Mouse (Mus musculus): ENCODE measurements at regions not wholly inside any gene's neighbourhood (a gene's known extent, or its start where the extent isn't known, plus 50 kb on each side); places are given as distances from the start of the nearest gene placed in this dataset.

GRCm38 (mm10) chr7:111230630-111231029 is 147.8 kb upstream of the Eif4g2 start:
- TF ChIP-seq CTCF (IDR thresholded peaks at IDR 0.05; ENCODE audit: insufficient read depth, low read length) = no peak
- no peak for TF ChIP-seq POLR2A (IDR thresholded peaks at IDR 0.05; ENCODE audit: borderline replicate concordance, extremely low read depth, low read depth, low read length)
- Histone ChIP-seq H3K4me3 (replicated peaks; ENCODE audit: extremely low read depth, low read depth, low read length) (no peak overlapping the region), H3K4me1 (ENCODE audit: control insufficient read depth, insufficient read depth, low read length) (no peaks in the 10 kb centered on the region)
- DNase-seq = no peak
- 67% methylated on average over 2 of the region's 2 CpGs for WGBS

DNA sequence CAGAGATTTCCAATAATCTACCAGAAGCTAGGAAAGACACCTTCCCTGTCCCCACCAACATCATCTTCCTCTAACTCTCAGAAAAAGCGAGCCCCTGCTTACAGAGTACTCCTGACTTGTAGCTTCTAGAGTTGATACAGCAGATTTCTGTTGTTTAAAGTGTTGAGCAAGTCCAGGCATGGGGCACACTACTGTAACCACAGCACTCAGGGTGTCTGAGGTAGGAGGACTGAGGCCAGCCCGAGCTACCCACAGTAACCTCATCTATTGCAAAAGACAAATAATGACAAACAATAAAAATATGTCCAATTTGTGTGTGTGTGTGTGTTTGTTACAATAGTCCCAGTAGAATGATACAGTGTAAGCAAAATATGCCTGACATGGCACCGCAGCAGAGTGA is 144.3 kb upstream of the Eif4g2 start:
- TF ChIP-seq POLR2A (IDR thresholded peaks at IDR 0.05; ENCODE audit: borderline replicate concordance, extremely low read depth, low read depth, low read length) = no peak
- no peak for TF ChIP-seq CTCF (IDR thresholded peaks at IDR 0.05; ENCODE audit: insufficient read depth, low read length)
- 55% methylated on average over 3 of the region's 3 CpGs for WGBS

DNA sequence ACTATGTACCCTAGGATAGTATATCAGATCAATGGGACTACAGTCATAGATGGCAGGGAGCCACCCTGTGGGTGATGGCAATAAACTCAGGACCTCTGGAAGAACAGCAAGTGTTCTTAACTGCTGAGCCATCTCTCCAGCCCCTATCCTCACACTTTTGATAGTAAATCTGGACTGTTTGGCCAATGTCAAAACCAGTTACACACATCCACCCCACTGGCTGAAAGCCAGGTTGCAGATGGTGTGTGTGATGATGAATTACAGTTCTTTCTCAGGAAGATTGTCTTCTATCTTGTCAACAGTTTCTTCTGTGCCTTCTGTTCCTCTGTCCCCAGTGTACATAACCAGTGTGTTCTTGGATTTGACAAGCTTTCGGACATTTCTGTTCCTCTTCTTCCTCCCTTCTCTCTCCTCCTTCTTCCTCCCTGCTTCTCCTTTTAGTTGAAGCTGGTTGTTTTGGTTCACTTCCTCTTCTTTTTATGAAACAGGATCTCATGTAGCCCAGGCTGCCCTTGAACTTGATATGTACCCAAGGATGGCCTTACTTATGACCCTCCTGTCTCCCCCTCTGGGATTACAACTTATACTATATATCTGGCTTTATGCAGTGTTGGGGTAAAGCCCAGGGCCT is 143.3 kb upstream of the Eif4g2 start:
- 69% methylated on average over 1 of the region's 1 CpGs for WGBS
- DNase-seq = no peak
- TF ChIP-seq CTCF (IDR thresholded peaks at IDR 0.05; ENCODE audit: insufficient read depth, low read length) (no peak), POLR2A (IDR thresholded peaks at IDR 0.05; ENCODE audit: borderline replicate concordance, extremely low read depth, low read depth, low read length) (no peak)
- Histone ChIP-seq H3K4me3 (replicated peaks; ENCODE audit: extremely low read depth, low read depth, low read length) (no peak overlapping the region), H3K4me1 (ENCODE audit: control insufficient read depth, insufficient read depth, low read length) (no peaks in the 10 kb centered on the region)

More for the DNA sequence above, 144.3 kb upstream of the Eif4g2 start:
- DNase-seq = no peak
- Histone ChIP-seq H3K4me3 (replicated peaks; ENCODE audit: extremely low read depth, low read depth, low read length) (no peak overlapping the region), H3K4me1 (ENCODE audit: control insufficient read depth, insufficient read depth, low read length) (no peaks in the 10 kb centered on the region)

DNA sequence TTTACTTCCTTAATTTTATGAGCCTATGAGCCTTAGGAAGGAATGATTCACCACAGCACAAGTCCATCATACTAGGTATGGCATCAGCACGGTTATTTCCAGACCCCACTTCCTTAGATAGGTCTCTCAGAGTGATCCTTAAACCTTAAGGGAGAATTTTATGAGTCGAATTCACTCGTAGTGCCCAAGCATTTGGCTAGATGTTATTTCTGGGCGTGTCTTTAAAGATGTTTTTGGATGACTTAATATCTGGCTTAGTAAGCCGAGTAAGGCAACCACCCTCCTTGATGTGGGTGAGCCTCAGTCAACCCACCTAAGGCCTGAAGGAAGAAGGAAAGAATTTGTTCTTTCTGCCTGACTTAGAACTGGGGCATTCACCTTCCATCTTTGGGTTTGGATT is 132.8 kb upstream of the Eif4g2 start:
- 75% methylated on average over 5 of the region's 5 CpGs for WGBS

DNA sequence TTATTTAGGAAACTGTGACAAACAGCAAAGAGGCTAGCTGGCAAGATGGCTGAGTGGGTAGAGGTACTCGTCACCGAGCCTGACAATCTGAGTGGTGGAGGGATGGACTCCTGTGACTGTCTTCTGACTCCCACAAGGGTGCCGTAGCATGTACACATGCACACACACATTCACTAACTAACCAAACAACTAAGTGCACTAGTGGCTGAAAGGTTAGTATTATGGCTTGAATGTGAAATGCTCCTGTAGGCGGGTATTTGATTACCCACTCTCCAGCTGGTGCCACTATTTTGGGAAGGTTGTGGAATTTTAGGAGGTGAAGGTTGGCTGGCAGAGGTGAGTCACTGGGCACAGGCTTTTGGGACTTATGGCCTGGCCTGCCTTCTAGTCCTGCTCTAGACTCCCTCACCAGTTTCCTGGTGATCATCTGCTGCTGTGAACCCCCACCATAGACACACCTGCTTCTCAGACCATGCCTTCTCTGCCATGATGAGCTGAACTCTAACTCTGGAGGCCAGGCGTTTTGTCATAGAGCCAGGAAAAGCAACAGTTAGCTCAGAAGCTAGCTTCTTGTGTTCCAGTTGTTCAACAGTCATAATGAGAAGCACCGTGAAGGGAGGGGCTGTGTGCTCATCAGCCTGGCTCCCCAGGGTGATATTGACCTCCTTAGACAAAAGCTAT is 131.5 kb upstream of the Eif4g2 start:
- 95% methylated on average over 6 of the region's 6 CpGs for WGBS
- Histone ChIP-seq H3K4me3 (replicated peaks; ENCODE audit: extremely low read depth, low read depth, low read length) (no peak overlapping the region), H3K4me1 (ENCODE audit: control insufficient read depth, insufficient read depth, low read length) (no peaks in the 10 kb centered on the region)
- TF ChIP-seq POLR2A (IDR thresholded peaks at IDR 0.05; ENCODE audit: borderline replicate concordance, extremely low read depth, low read depth, low read length) (no peak), CTCF (IDR thresholded peaks at IDR 0.05; ENCODE audit: insufficient read depth, low read length) (no peak)
- DNase-seq = no peak

More for the DNA sequence above, 132.8 kb upstream of the Eif4g2 start:
- DNase-seq = no peak
- no peak overlapping the region for H3K4me3 ChIP-seq (replicated peaks; ENCODE audit: extremely low read depth, low read depth, low read length)
- TF ChIP-seq POLR2A (IDR thresholded peaks at IDR 0.05; ENCODE audit: borderline replicate concordance, extremely low read depth, low read depth, low read length) (no peak), CTCF (IDR thresholded peaks at IDR 0.05; ENCODE audit: insufficient read depth, low read length) (no peak)
- H3K4me1 ChIP-seq (ENCODE audit: control insufficient read depth, insufficient read depth, low read length) = no peaks in the 10 kb centered on the region

DNA sequence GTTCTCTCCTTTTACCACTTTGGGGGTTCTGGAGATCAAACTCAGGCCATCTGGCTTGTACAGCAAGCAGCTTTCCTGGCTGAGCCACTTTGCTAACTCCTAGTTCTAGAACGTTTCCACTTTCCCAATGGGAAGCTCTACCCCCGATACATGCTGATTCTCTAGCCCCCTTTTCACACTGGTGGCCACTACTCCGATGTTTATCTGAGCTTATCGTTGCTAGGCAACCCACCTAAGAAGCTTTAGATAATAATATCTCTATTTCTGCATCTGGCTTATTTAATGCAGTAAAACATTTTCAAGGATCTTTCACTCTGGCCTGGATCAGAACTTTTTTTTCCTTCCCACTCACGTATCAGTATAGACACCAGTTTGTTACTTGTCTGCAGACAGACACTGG is 129.4 kb upstream of the Eif4g2 start:
- Histone ChIP-seq H3K4me1 (ENCODE audit: control insufficient read depth, insufficient read depth, low read length) (no peaks in the 10 kb centered on the region), H3K4me3 (replicated peaks; ENCODE audit: extremely low read depth, low read depth, low read length) (no peak overlapping the region)
- 69% methylated on average over 5 of the region's 5 CpGs for WGBS
- no peak for DNase-seq
- TF ChIP-seq POLR2A (IDR thresholded peaks at IDR 0.05; ENCODE audit: borderline replicate concordance, extremely low read depth, low read depth, low read length) (no peak), CTCF (IDR thresholded peaks at IDR 0.05; ENCODE audit: insufficient read depth, low read length) (no peak)

- DNase-seq = no peak
- no peak overlapping the region for H3K4me3 ChIP-seq (replicated peaks; ENCODE audit: extremely low read depth, low read depth, low read length)
- no peaks in the 10 kb centered on the region for H3K4me1 ChIP-seq (ENCODE audit: control insufficient read depth, insufficient read depth, low read length)
- no peak for TF ChIP-seq CTCF (IDR thresholded peaks at IDR 0.05; ENCODE audit: insufficient read depth, low read length)
- TF ChIP-seq POLR2A (IDR thresholded peaks at IDR 0.05; ENCODE audit: borderline replicate concordance, extremely low read depth, low read depth, low read length) = no peak
- 82% methylated on average over 11 of the region's 11 CpGs for WGBS
Measured at GRCm38 (mm10) chr7:111211641-111212040, 128.8 kb upstream of the Eif4g2 start.

DNA sequence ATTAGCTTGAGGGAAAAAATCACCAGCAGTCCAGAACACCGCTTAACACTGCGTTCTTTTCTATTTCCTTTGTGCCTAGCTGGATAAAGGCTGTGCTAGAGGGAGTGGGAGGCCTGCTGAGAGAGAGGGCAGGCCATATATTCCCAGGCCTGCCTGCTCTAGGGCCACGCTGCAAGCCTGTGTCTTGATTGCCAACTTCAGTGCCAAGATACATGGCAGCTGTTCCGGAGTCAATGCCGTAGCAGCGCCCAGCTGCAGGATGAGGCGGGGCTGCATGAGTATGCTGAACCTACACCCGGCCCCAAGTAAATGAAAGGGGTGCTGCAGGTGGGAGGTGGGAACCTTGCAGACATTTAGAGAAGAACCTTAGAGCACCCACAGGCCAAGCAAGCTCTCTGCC is 127.5 kb upstream of the Eif4g2 start:
- Histone ChIP-seq H3K4me1 (ENCODE audit: control insufficient read depth, insufficient read depth, low read length) (no peaks in the 10 kb centered on the region), H3K4me3 (replicated peaks; ENCODE audit: extremely low read depth, low read depth, low read length) (no peak overlapping the region)
- TF ChIP-seq CTCF (IDR thresholded peaks at IDR 0.05; ENCODE audit: insufficient read depth, low read length) (no peak), POLR2A (IDR thresholded peaks at IDR 0.05; ENCODE audit: borderline replicate concordance, extremely low read depth, low read depth, low read length) (no peak)
- 84% methylated on average over 8 of the region's 8 CpGs for WGBS
- no peak for DNase-seq

DNA sequence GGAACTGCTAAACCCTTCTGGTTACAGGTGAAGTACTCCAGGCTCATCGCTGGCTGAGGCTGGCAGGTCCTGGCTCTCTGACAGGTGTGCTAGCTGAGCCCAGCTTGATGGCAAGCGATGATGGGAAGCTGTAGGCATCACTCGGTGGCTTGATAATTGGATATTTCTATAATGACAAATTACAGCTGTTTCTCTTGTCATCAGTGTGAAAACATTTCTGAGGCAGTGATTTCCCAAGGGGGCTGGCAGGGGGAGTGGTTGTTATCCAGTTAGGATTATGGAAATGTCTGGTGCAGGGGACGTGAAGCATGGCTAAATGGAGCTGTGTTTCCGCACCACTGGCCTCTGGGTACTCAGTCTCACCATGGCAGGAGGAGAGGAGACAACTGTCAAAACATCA is 123.0 kb upstream of the Eif4g2 start:
- no peak overlapping the region for H3K4me3 ChIP-seq (replicated peaks; ENCODE audit: extremely low read depth, low read depth, low read length)
- WGBS = 79% methylated on average over 5 of the region's 5 CpGs
- H3K4me1 ChIP-seq (ENCODE audit: control insufficient read depth, insufficient read depth, low read length) = no peaks in the 10 kb centered on the region
- no peak for DNase-seq
- TF ChIP-seq POLR2A (IDR thresholded peaks at IDR 0.05; ENCODE audit: borderline replicate concordance, extremely low read depth, low read depth, low read length) (no peak), CTCF (IDR thresholded peaks at IDR 0.05; ENCODE audit: insufficient read depth, low read length) (no peak)
